Mouse (Mus musculus) small intestine, adult 2 months (tissue): ENCODE measurements around the gene Rmnd1. TPM values are rescaled to one million over a fixed set of nuclear protein-coding genes. Genes with fewer than 3 reads are reported as not detected.
A peak's percentile ranks its signal among the peaks of the same experiment; 100 is the strongest.

ENCODE experiments used
- H3K27ac ChIP-seq: fragments of 200-500 bp; 2 replicates; pipeline ENCODE4 v1.5.1; 2012; ENCODE audit warnings: low read depth, low read length, control low read depth, inconsistent platforms; ENCODE audit not compliant: insufficient read depth
- H3K27me3 ChIP-seq: fragments of 200-500 bp; 2 replicates; pipeline ENCODE4 v1.6.1; 2012; ENCODE audit warnings: mild to moderate bottlenecking, moderate library complexity, low read length, inconsistent platforms; ENCODE audit not compliant: control insufficient read depth, insufficient read depth
- H3K36me3 ChIP-seq: fragments of 200-500 bp; 2 replicates; pipeline ENCODE4 v1.6.1; 2012; ENCODE audit warnings: mild to moderate bottlenecking, low read length, control low read depth, inconsistent platforms; ENCODE audit not compliant: control insufficient read depth, insufficient read depth
- H3K4me1 ChIP-seq: fragments of 200-500 bp; 2 replicates; pipeline ENCODE4 v1.6.1; 2012; ENCODE audit warnings: low read length, inconsistent platforms, mixed read lengths; ENCODE audit not compliant: control insufficient read depth, insufficient read depth, insufficient read length
- H3K4me3 ChIP-seq: fragments of 200-500 bp; 2 replicates; pipeline ENCODE4 v1.5.1; 2012; ENCODE audit warnings: low read depth, mild to moderate bottlenecking, control low read depth, inconsistent platforms, low read length, moderate library complexity
- CTCF ChIP-seq: fragments of 200-500 bp; IDR thresholded peaks from 2 replicates; pipeline ENCODE4 v1.5.1; 2012; ENCODE audit warnings: low read depth, mild to moderate bottlenecking, control low read depth, inconsistent platforms, low read length, moderate library complexity, mixed read lengths; ENCODE audit not compliant: insufficient replicate concordance, insufficient read length; ENCODE audit errors: extremely low read depth
- POLR2A ChIP-seq: fragments of 200-500 bp; IDR thresholded peaks from 2 replicates; pipeline ENCODE4 v1.6.1; 2012; ENCODE audit warnings: low read depth, mild to moderate bottlenecking, control low read depth, inconsistent platforms, low read length, moderate library complexity
- WGBS: fragments of 180-500 bp; shearing (Covaris S2); methylation state at CpG from one replicate; pipeline ENCODE4 v1.1.7; 2018; 5-methylcytosine and 5-hydroxymethylcytosine counted together
- polyA plus RNA-seq: library from polyadenylated mRNA; depleted of rRNA; stranded (reverse); fragments of >200 nt; gene quantifications from 2 replicates; pipeline ENCODE4 v1.2.3, GENCODE M21; 2012

Gene Rmnd1
- polyA plus RNA-seq, 1 experiment = 17.1 TPM

- H3K4me3 ChIP-seq = no peak overlapping the region
- H3K27ac ChIP-seq = no peak overlapping the region
Measured at GRCm38 (mm10) chr10:4430826-4431225, 1.4 kb downstream of the Rmnd1 start.

GRCm38 (mm10) chr10:4430399-4430798, 1.8 kb downstream of the Rmnd1 start:
- no peak overlapping the region for H3K4me3 ChIP-seq
- TF ChIP-seq POLR2A = no peak
- no peak for TF ChIP-seq CTCF
- no peaks in the 10 kb centered on the region for H3K27me3 ChIP-seq
- 0 out of 2 replicates have a peak, but pooled peaks cover 1% of the 10 kb centered on the region for H3K4me1 ChIP-seq
- H3K27ac ChIP-seq = no peak overlapping the region
- H3K36me3 ChIP-seq = peaks cover 15% of the 10 kb centered on the region
- WGBS = 75% methylated on average over 8 of the region's 8 CpGs

More at GRCm38 (mm10) chr10:4430826-4431225, 1.4 kb downstream of the Rmnd1 start:
- WGBS = 82% methylated on average over 3 of the region's 3 CpGs
- TF ChIP-seq POLR2A (no peak), CTCF (no peak)
- peaks cover 14% of the 10 kb centered on the region for H3K36me3 ChIP-seq
- H3K27me3 ChIP-seq = no peaks in the 10 kb centered on the region
- 0 out of 2 replicates have a peak, but pooled peaks cover 1% of the 10 kb centered on the region for H3K4me1 ChIP-seq

GRCm38 (mm10) chr10:4425245-4425644, 6.9 kb downstream of the Rmnd1 start:
- WGBS = 67% methylated on average over 8 of the region's 8 CpGs
- Histone ChIP-seq H3K36me3 (peaks cover 46% of the 10 kb centered on the region), H3K27ac (no peak overlapping the region), H3K4me1 (no peaks in the 10 kb centered on the region), H3K27me3 (no peaks in the 10 kb centered on the region), H3K4me3 (no peak overlapping the region)
- TF ChIP-seq POLR2A (no peak), CTCF (0 out of 2 replicates have a peak, but pooled peaks have one; percentile 16)

- WGBS = 61% methylated on average over 1 of the region's 1 CpGs
- Histone ChIP-seq H3K4me1 (no peaks in the 10 kb centered on the region), H3K27ac (no peak overlapping the region), H3K4me3 (no peak overlapping the region), H3K36me3 (peaks cover 48% of the 10 kb centered on the region), H3K27me3 (no peaks in the 10 kb centered on the region)
- TF ChIP-seq POLR2A = no peak
- TF ChIP-seq CTCF = no peak
Measured at GRCm38 (mm10) chr10:4407191-4407590, 25.0 kb downstream of the Rmnd1 start.

- peaks cover 43% of the 10 kb centered on the region for H3K36me3 ChIP-seq
- no peak for TF ChIP-seq CTCF
- no peak for TF ChIP-seq POLR2A
- no peaks in the 10 kb centered on the region for H3K4me1 ChIP-seq
- no peak overlapping the region for H3K4me3 ChIP-seq
- no peaks in the 10 kb centered on the region for H3K27me3 ChIP-seq
- 58% methylated on average over 5 of the region's 5 CpGs for WGBS
- no peak overlapping the region for H3K27ac ChIP-seq
Measured at GRCm38 (mm10) chr10:4405511-4405910, 26.7 kb downstream of the Rmnd1 start.

- H3K36me3 ChIP-seq = peaks cover 39% of the 10 kb centered on the region
- H3K4me1 ChIP-seq = no peaks in the 10 kb centered on the region
- H3K27ac ChIP-seq = no peak overlapping the region
- H3K4me3 ChIP-seq = no peak overlapping the region
- no peak for TF ChIP-seq POLR2A
- no peak for TF ChIP-seq CTCF
- WGBS = 52% methylated on average over 5 of the region's 5 CpGs
- no peaks in the 10 kb centered on the region for H3K27me3 ChIP-seq
Measured at GRCm38 (mm10) chr10:4404895-4405491, 27.2 kb downstream of the Rmnd1 start.

GRCm38 (mm10) chr10:4398058-4398457, 34.1 kb downstream of the Rmnd1 start:
- H3K36me3 ChIP-seq = peaks cover 16% of the 10 kb centered on the region
- H3K27me3 ChIP-seq = no peaks in the 10 kb centered on the region
- TF ChIP-seq POLR2A (no peak), CTCF (no peak)
- WGBS = 75% methylated on average over 5 of the region's 5 CpGs
- H3K4me3 ChIP-seq = no peak overlapping the region
- peaks cover 13% of the 10 kb centered on the region; the same call in 1 of the 2 replicates for H3K4me1 ChIP-seq
- no peak overlapping the region for H3K27ac ChIP-seq
